Mouse (Mus musculus) testis, adult 2 months (tissue): ENCODE measurements around the gene Ormdl2.

Source experiments
- CTCF ChIP-seq: fragments of 200-500 bp; IDR thresholded peaks from 2 replicates; pipeline ENCODE4 v1.5.1; 2012; ENCODE audit warnings: low read depth, mild to moderate bottlenecking, inconsistent platforms, low read length, moderate library complexity; ENCODE audit not compliant: control insufficient read depth, insufficient read depth, insufficient replicate concordance
- POLR2A ChIP-seq: fragments of 200-500 bp; IDR thresholded peaks from 2 replicates; pipeline ENCODE4 v1.6.1; 2012; ENCODE audit warnings: low read depth, mild to moderate bottlenecking, inconsistent platforms, low read length, moderate library complexity; ENCODE audit not compliant: control insufficient read depth

GRCm38 (mm10) chr10:128839434-128839833 is 18.0 kb upstream of the Ormdl2 start:
- TF ChIP-seq POLR2A, result no peak
- no peak for TF ChIP-seq CTCF
